Mouse (Mus musculus) thymus, postnatal 25 days (tissue): Measurements from ENCODE around the gene Ecsit.

Experiments used
- DNase-seq: peaks from one replicate; pipeline ENCODE4 v3.0.0; 2022

The Ecsit gene

DNA sequence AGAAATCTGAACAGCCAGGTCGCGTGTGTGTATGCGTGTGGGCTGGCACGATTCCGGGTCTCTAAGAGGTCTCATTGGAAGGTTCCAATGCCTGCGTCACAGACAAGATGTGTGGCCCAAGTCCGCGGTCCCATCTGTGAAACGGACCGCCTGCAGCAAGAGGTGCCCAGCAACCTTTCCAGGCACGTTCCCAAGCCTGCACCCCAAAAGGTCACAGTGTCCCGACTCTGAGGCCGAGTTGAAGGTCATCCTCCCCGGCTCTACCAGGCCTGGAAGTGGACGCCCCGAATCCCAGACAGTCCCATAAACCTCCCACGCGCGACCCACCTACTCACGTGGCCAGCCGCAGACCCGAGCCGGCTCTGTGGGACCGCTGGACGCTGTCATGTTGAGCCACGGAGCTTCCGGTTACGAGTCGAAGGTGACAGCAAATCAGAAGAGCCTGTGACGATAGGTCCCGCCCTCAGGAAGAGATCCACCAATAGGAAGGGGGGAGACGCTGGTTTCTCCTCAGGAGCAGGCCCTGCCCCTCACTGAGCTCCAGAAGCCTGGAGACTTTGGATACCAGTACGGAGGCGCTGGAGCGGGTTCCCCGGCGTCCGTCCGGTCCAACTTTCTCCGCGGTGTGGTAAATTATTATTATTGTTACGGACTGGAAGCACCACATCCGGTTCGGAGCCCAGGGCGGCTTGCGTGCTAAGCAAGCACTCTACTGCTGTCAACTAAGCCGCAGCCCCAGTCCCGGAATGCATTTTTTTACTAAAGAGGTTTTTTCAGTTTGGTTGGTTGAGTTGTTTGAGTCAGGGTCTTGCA is at the start of gene Ecsit:
Ecsit (minus strand) TSS at position 417 of the 813 bp plus-strand sequence.
- peak; percentile 93 for DNase-seq

DNA sequence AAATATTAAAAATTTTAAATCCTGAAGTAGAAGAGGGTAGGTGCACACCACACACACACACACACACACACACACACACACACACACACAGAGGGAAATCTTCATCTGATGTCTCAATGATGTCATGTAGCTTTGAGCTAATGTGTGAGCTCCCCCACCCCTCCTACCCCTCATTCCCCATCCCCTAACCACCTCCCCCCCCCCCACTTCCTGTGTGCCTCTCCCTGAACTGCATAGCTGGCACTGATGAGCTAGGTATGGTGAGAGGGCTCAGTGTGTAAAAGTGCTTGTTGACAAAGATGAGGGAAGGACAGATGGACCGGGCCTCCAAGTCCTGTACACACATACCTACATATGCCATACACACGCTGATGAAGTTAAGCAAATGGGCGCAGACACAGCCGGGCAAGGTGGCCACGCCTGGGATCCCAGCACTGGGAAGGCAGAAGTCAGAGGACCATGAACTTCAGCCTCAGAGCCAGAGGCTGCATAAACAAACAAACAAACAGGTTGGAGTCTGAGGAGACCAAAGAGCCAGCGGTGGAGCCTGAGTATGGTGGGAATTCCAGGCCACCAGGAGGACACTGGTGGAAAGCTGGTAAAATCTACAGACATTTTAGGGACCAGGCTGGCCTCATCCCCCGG is 49.1 kb upstream of the Ecsit start:
- DNase-seq: no peak

DNA sequence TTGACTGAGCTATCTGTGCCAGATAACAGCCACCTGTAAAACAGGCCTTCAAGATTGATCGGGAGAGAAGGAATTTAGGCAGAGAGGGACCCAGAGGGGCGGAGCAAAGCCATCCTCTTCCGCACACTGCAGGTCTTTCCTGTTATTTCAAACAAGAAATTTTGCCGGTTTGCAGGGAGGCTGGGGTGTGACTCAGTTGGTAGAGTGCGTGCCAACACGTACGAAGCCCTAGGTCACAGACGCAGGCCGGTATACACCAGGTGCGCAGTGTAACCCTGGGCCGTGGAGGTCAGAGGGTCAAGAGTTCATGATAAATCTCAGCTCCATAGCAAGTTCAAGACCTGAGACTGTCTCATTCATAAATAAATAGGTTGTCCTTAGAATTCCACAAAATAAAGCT is 47.0 kb upstream of the Ecsit start:
- no peak for DNase-seq

DNA sequence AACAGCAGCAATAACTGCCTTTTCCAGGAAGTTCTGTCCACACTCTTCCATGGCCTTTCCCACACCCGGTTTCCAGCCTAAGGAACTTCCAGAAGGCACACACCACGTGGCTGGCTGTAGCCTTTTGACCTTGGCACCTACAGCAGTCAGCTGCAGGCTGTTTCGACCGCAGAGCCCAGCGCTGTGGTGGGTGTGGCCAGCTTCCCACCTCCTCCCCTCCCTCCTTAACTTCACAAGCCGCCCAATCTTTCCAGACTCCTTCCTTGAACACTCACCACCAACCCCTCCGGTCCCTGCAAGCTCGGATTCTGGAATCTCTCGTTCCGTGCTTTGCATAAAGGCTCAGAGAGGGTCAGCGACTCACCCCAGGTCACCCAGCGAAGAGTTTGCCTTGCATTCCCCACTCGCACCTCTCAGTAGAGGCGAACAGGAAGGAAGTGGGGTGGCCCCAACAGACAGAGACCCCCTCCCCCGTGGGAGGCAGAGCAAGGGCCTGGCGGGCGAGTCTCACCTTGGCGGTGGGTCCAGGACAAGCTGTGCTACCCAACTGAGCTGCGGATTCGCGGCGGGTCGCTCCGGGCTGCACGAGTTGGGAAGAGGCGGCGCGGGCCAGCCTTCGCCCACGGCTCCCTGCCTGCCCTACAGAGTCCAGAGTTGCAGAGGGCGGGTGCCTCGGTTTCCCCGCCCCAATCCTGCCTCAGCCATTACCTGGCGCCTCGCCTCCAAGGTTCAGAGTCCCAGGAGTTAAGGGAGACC is 46.2 kb upstream of the Ecsit start:
- peak; percentile 86 for DNase-seq

DNA sequence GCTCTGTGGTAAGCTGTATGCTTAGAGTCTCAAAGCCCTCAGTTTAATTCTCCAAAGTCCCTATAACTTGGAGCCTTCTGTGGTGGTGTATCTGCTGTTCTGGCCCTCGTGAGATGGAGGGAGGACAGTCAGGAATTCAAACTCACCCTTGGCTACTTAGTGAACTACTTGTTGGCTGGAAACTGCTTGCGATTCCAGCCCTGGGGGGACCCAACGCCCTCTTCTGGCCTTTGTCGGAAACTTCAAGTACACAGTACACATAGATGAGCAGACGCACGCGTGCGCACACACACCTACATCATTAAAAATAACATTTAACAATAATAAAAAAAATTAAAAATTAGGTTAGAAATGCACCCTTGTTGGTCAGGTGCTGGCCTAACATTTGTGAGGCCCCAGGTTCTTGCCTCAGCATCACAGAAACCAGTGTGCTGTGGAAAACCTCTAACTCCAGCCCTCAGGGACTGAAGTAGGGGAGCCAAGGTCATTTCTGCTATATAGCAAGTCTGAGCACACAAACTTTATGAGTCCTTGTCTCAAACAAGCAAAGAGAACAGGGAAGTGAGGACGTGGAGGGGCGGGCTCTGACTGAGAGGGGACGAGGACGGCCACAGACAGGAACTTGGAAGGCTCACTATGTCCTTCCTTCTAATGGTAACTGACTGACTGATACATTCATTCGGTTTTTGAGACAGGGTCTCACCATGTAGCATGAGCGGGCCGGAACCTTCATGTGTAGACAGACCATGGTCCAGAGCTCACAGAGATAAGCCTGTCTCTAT is 40.2 kb upstream of the Ecsit start:
- DNase-seq: no peak

DNA sequence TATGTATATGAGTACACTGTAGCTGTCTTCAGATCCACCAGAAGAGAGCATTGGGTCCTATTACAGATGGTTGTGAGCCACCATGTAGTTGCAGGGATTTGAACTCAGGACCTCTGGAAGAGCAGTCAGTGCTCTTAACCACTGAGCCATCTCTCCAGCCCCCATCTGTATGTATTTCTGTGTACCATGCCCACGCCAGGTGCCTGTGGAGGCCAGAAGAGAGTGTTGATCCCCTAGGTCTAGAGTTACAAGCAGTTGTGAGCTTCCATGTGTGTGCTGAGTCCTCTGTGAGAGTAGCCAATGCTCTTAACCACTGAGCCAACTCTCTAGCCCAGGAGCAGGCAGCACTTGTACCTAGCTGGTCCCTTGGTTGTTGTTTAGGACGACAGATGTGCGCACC is 38.9 kb upstream of the Ecsit start:
- DNase-seq: no peak

DNA sequence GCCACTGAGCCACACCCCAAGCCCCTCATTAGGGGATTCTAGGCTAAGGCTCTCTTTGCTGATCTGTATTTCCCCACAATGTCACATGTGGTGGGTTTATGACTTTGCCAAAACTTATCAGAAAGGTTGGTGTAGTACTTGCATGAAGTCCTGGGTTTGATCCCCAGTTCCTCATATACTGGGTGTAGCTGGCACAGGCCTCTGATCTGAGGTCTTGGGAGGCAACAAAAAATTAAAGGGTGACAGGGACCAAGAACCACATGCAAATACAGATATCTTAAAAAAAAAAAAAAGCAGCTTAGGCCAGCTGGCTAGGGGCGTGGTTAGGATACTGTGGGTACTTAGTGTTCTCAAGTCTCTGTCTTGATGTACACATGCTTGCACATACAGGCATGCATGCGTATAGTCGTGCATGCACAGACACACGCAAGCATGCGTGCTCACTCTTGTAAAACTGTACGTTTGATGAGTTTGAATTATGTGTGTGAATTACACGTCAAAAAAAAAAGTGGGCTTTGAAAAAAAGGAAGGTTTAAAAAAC is 37.9 kb upstream of the Ecsit start:
- DNase-seq: no peak

DNA sequence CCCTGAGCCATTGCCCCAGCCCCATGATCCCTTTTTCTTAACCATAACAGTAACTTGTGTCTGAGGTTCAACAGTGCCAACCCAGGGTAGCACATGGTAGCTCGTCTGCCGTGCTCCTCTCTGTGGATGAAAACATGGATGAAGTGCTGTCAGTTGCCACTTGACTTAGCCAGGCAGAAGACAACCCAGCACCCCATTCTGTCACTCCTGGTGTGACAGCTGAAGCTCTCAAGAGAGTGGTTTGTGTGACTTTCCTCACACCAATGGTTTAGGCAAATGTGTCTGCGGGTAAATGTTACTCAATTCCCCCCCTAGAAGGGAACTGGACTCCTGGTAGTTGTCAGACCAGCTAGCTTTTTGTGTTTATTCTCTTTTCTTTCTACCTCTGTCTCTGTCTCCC is 36.8 kb upstream of the Ecsit start:
- DNase-seq: no peak

DNA sequence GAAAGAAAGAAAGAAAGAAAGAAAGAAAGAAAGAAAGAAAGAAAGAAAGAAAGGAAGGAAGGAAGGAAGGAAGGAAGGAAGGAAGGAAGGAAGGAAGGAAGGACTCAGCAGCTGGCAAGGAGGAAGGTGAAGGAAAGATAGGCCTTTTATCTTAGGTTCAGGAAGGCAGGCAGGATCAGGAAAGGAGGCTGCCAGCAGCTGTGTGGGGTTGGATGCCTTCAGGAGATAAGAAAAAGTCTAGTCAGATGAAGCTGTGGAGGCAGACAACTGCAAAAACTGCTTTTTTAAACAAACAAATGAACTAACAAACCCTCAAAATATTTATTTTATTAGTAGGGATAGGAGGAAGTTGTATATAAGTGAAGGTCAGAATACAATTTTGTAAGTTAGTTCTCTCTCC is 36.3 kb upstream of the Ecsit start:
- DNase-seq: no peak

DNA sequence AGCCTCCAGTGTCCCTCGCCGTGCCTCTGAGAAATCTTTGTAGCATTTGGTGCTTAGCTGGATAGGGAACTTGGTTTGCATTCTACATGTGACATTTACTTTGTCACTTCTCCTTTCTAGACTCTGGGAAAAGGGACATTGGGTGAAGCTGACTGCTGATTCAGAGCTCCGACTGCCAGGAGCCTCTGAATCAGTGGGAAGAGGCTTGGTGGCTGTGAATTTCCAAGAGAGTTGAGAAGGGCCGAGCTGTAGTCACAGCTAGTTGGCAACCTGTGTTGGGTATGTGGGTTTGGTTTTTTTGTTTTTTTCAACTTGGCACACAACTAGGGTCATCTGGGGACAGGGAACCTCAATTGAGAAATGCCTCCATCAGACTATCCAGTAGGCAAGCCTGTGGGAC is 34.3 kb upstream of the Ecsit start:
- no peak for DNase-seq

DNA sequence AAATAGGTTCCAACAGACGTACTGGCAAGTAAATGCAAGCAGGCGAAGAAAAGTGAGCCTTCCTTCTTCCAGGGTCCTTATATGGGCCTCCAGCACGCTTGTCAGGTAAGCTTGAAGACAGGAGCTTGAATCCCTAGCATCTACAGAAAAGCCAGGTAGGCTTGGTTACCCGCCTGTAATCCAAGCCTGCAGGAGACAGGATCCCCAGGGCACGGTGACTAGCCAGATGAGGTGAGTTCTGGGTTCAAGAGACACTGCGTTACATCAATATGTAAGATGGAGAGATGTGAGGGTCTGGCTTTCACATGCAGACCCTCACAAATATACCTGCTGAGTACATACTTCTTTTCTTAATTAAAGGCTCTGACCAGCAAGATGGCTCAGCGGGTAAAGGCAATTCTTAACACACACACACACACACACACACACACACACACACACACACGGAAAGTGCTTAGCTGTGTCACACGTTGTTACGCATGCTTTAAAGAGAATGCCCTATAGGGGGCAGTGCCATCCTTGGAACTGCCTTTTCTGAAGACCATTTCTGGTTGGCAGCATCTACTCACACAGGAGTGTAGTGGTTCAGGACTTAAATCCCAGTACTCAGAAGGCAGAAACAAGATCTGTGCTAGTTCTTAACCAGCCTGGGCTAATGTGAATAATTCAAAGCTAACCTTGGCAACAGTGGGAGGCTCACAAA is 32.7 kb upstream of the Ecsit start:
- peak; percentile 71 for DNase-seq

DNA sequence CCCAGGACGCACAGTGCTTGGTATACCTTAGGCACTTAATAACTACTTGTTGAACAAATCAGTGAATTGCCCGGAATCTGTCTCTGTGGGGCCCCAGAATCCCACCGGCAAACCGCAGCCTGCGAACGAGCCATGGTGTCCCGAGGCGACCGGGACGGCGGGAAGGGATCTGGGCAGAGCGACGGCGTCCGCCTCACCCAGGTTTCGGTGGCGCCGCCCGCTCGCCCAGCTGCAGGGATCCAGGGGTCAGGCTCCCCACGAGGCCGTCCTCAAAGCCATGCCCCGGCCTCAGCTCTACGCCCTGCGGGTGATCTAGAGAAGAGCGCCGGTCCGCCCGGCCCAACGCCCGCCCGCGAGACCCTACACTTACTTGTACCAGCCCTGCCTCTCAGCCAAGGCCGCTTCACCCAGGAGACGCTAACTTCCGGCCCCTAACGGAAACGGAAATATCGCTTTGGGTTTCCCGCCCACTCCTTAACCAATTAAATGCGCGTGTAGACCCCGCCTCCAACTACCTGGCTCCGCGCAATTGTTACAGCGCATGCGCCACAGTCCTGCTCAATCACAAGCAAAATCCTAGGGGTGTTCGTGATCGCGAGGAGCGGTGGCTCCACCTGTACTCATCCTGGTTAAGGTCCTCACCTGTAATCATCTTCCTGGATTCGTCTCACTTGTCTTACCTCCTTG is 31.6 kb upstream of the Ecsit start, which contains the start of gene Elof1:
Elof1 (minus strand) TSS at position 433 of the 687 bp plus-strand sequence.
- DNase-seq: peak; percentile 95

DNA sequence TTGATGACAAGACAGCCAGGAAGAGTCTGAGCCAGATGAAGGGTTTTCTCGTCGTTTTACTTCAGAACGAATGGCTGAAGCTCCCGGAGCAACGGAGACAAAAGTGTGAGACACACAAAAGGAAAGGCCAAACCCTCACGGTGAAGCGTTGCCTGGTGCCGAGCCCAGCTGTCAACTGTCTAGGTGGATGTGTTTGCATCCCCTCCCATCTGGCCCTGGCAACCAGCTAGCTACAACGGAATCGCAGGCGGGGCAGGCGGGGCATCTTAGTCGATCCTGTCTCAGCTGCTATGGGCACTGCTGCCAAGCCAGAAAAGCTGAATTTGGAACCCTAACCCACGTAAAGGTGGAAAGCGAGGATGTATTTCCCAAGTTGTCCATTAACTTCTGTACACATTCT is 30.8 kb upstream of the Ecsit start:
- no peak for DNase-seq

DNA sequence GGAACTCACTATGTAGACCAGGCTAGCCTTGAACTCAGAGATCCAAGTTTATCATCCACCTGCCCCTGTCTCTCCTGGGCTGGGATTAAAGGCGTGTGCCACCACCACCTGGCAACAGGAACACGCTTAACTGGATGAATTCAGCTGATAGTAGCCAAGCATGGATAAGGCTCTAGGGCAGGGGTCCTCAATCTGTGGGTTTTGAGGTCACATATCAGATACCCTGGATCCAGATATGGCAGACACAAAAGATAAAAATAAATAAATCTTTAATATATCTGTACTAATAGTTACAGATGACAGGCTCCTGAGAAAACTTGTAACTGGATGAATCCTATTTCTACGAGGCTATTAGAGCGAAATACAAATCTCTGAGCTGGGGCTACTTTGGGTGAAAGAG is 30.4 kb upstream of the Ecsit start:
- no peak for DNase-seq

DNA sequence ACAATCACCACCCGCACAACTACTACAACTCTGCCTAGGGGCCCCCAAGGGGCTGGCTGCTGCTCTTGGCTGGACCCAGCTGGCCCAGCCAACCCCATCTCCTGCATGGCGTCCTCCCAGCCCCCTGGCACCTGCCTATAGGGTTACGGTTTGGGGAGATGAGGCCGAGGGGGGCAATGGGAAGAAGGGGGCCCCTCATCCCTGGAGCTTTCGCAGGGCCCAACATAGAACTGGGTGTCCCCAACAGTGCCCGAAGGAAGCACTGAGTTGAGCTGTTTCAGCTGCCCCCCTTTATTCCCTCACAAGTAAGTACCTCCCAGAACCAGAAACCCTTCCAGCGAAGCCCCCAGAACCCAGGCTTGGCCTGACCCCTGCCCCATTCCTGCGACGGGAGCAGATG is 23.0 kb upstream of the Ecsit start:
- DNase-seq: no peak

DNA sequence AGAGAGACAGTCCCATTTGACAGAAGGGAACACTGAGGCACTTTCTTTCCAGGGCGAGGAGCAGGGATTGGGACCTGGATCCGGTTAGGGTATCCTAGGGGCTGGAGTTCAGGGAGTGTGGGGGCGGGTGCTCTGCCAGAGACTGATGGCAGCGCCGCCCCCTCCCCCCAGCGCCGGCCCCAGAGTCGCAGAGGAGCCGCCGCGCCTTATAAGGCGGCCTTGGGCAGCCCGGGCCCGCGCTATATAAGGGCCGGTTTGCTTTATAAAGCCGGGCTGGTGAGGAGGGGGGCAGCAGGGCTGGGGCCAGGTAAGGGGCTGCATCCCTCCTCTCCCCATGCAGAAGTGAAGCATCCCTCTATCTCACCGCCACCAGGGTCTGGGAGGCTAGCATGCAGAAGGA is 14.7 kb upstream of the Ecsit start:
- DNase-seq: no peak

DNA sequence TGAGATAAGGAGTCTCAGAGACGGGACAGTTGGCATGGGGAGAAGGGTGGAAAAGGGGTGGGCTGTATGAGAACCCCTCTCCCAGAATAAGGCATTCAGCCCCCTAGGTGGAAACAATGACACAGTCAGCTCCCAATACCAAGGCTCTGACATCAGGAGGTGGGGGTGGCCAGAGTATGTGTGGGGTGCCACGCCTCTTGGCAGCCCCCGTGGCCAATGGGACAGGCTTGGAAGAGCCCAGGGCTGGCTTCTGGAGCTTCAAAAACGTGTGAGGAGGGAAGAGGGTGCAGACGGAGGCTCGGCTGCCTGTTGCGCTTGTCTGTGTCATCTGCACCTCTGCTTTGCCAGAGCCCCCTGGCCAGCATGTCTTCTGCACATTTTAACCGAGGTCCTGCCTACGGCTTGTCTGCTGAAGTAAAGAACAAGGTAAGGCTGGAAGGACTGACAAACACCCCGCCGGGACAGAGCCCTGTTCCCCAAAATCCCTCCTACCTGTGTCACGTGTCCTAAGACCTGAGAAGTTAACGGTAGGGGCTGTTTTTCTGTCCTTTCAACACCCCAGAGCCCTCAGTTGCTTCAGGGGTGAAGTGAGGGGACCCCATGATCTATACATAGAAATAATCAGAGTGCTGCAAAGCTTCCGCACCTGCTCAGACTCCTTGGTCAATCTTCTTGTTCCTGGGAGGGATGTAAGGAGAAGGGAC is 13.9 kb upstream of the Ecsit start, which contains the start of gene Cnn1:
Cnn1 (plus strand) TSS at position 224 of the 704 bp plus-strand sequence.
- no peak for DNase-seq

DNA sequence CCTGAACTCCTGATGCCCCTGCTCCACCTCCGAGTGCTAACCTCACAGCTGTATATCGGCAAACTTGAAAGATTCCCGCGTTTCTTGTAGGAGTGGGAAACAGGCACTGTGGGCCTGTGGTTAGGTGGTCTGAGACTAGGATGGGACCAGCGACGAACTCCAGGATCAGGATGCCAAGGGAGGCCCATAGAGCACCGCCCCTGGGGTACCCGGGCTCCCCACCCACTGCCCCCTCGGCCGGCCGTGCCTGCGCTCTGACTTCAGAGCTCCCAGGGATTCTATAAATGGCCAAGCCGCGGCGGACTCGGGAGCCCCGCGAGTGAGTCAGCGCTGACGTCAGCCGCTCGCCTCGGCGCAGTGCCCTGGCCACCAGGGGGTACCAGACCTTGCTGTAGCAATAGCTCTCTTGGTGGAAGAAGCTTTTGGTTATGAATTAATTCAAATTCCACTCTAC is 10.6 kb upstream of the Ecsit start:
- DNase-seq: peak; percentile 80

DNA sequence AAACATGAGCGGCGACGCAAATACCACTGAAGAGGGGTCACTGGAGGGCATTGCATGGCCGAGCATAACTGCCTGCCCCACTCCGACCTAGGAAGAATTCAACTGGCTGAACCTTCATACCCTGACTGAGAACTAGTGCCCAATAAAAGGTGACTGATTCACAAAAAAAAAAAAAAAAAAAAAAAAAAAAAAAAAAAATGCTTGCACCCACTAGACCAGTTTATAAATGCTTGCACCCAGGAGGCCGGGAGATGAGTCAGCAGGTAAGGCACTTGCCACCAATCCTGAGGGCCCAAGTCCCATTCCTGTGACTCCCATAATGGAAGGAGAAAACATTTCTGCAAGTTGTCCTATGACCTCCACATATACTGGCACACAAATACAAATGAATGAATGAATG is 7.5 kb upstream of the Ecsit start:
- no peak for DNase-seq

DNA sequence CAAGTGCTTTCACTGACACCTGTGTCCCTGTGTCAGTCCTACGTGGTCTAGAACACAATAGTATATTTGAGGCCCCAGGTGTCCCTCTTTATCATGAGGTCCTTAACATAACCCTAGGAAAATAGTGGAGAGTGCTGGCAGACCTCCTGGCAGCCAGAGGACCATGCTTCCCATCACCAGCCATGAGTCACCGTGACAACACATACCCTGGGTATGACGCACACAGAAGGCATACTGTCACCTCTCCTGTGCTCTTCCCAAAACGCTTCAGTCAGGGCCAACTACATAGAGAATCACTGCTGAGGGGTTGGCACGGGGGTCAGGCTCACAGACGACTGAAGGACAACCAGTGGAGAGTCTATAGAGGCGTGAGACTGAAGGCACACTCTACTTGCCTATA is 4.7 kb upstream of the Ecsit start:
- no peak for DNase-seq

DNA sequence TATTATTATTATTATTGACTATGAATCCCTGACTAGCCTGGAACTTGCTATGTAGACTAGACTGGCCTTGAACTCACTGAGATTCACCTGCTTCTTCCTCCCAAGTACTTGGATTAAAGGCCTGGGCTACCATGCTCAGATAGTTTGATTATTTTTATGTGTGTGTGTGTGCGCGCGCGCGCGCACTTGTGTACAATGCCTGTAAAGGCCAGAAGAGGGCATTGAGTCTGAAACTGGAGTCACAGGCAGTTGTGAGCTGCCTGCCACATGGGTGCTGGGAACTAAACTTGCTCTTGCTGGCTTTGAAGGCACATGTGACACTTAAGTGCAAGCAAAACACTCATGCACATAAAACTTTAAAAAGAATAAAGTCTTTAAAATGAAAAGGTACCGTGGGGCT is 4.0 kb upstream of the Ecsit start:
- DNase-seq: no peak
